Mouse (Mus musculus) urinary bladder, postnatal 25 days (tissue): Measurements from ENCODE around the gene Gm45618.
"Not testable (repeated sequence)": the region's sequence is repeated elsewhere in the genome, so short reads cannot be mapped to it uniquely, and the experiment has no call there.

ENCODE experiments used
- DNase-seq: peaks from one replicate; pipeline ENCODE4 v3.0.0; 2022; ENCODE audit warnings: low spot score

Gm45618 gene

GRCm38 (mm10) chr7:142120629-142121028 lies at the start of gene Gm45618:
Gene Gm45618 (minus strand): TSS chr7:142120729.
- not testable (repeated sequence) for DNase-seq

DNA sequence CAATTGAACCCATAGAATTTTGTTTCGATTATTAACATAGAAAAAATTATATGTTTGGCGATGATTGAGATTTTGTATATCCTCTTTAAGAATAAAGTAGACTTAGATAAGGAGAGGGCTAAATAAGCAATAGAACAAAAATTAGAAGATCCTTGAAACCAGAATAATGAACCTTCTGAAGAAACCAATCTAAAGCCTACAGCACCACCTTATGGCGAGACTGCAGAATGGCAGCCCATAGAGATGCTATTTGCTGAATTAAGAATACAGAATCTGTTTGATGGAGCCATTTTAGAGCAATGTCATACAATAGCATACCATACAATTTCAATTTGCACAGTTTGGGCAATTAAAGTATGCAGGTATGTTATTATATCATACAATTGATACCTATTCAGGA lies 49.3 kb upstream of the Gm45618 start:
- DNase-seq, result no peak

DNA sequence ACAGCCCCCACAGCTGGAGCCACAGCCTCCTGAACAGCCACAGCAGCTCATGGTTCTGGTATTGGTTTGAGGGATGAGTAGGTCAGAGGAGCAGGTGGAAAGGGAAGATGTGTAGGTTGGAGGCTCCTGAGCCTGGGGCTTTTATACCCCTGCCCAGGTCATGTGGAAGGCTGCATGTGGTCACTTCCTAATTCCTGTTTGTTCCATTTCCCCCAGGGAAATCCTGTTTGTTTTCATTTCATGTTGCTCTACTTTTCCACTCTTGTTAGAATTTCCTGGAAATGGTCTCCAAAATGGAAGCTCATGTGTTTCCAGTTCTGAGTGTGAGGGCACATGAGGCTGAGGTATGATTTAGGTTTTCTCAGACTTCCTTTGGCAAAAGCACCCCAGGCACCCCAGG lies 45.1 kb upstream of the Gm45618 start, which contains the start of gene Gm4553:
TSS of gene Gm4553 (minus strand) at position 101 of the 400 bp plus-strand sequence.
- DNase-seq, result not testable (repeated sequence)

GRCm38 (mm10) chr7:142159366-142159765 lies 38.8 kb upstream of the Gm45618 start:
- DNase-seq, result no peak

- DNase-seq, result not testable (repeated sequence)
These were observed 36.5 kb upstream of the Gm45618 start, which contains the start of gene Gm29735 for GRCm38 (mm10) chr7:142157013-142157412. Gene Gm29735 (minus strand): TSS chr7:142157113.

- DNase-seq, result no peak
These were observed 34.8 kb upstream of the Gm45618 start for GRCm38 (mm10) chr7:142155308-142155707.

- no peak for DNase-seq
These were observed 31.7 kb upstream of the Gm45618 start for GRCm38 (mm10) chr7:142152191-142152590.

- DNase-seq, result no peak
These were observed 28.1 kb upstream of the Gm45618 start for GRCm38 (mm10) chr7:142148633-142149032.

GRCm38 (mm10) chr7:142146033-142146432 lies 25.5 kb upstream of the Gm45618 start:
- DNase-seq, result peak; percentile 43

DNA sequence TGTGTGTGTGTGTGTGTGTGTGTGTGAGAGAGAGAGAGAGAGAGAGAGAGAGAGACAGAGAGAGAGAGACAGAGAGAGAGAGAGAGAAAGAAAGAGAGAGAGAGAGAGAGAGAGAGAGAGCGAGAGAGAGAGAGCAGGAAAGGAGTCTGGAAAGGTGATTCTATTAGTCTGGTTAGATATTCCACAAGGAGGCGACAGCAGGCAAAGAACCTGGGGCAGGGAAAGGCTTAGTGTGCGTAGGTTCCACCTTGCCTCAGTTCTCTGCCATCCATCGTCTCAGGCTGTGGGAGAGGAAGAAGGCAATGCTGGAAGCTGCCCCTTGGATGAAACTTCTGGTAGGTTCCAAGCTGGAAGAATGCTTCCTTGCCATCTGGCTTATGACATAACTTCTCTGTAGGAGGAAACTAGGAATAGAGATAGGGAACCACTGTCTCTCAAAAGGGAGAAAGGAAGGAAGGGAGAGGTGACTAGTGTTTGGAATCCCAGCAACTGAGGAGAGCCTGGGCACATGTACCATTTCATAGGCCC lies 24.9 kb upstream of the Gm45618 start:
- no peak for DNase-seq

DNA sequence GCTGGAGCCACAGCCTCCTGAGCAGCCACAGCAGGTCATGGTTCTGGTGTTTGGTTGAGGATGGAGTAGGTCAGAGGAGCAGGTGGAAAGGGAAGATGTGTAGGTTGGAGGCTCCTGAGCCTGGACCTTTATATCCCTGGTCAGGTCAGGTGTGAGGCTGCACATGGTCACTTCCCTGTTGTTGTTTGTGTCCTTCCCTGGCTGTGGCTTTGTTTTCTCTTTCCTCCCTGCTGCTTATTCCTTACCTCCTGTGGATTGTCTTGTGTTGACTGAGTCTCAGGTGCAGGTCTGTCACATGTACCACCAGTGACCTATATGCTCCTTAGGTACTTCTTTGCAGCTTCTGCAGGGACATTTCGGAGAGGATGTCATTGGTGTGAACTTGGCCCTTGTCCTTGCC lies 24.0 kb upstream of the Gm45618 start, which contains the start of gene Gm45337:
TSS of gene Gm45337 (minus strand) at position 101 of the 400 bp plus-strand sequence.
- no peak for DNase-seq

GRCm38 (mm10) chr7:142143506-142144010 lies 23.0 kb upstream of the Gm45618 start:
- not testable (repeated sequence) for DNase-seq

DNA sequence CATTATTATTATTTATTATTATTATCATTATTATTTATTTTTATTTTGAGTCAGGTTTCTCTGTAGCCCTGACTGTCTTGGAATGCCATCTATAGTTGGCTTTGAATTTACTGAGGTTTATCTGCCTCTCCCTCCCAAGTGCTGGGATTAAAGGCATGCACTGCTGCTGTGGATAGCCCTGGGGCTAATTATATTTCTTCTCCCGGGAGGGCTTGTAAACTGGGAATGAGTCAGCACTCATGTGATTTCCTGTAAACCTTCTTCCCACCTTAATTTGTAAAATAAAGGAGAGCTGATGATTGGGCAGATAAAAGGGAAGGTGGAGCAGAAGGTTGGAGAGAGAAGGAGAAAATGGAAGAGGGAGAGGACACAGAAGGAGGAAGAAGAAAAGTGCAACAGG lies 20.2 kb upstream of the Gm45618 start:
- no peak for DNase-seq

DNA sequence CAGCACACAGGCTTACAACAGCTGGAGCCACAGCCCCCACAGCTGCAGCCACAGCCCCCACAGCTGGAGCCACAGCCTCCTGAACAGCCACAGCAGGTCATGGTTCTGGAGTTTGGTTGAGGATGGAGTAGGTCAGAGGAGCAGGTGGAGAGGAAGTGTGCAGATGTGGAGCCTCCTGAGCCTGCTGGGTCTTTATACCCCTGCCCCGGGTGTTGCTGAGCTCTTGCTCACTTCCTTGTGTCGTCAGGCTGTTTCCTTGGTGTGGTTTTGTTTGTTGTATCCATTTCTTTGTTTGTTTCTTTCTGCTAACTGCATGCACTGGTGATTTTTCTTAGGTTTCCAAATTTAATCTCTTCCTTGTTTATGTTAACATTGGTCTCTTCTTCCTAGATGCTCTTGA lies 15.4 kb upstream of the Gm45618 start, which contains the start of gene Gm39115:
TSS of gene Gm39115 (minus strand) at position 101 of the 400 bp plus-strand sequence.
- not testable (repeated sequence) for DNase-seq

GRCm38 (mm10) chr7:142134206-142134995 lies 13.9 kb upstream of the Gm45618 start:
- no peak for DNase-seq

DNA sequence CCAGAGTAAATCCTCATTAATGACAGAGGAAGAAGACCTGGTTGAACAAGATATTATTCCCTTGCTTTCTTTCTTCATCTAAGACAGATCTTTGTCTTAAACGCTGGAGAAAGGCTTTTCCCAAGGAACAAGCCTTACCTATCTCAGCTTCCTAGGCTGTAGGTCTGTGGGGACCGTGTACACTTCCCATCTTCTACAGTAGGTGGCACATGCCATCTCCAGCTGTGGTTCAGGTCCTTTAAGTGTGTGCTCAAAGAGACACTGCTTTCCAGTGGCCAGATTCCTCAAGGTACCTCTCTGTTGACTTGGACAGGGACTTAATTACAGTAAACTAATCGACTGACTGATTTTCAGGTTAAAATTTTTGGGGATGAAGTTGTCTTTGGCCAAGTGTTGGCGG lies 8.3 kb upstream of the Gm45618 start:
- no peak for DNase-seq

DNA sequence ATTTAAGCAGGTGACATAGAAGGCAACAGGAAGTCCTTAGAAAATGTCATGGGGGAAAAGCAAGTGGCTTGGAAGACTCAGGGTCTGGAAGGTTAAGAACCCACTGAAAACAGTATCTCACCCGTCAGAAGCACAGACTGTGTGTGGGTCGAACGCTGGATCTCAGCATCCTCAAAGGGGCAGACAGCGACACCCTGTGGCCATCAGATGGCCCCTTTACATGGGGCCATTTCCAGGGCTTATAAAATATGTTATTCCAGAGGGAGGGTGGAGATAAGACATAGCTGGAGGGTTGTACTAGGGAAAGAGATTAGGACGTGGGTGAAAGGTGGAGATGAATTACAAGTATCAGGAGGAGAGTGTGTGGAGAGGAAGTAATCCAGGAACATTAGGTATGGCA lies 897 bp downstream of the Gm45618 start:
- DNase-seq, result no peak

DNA sequence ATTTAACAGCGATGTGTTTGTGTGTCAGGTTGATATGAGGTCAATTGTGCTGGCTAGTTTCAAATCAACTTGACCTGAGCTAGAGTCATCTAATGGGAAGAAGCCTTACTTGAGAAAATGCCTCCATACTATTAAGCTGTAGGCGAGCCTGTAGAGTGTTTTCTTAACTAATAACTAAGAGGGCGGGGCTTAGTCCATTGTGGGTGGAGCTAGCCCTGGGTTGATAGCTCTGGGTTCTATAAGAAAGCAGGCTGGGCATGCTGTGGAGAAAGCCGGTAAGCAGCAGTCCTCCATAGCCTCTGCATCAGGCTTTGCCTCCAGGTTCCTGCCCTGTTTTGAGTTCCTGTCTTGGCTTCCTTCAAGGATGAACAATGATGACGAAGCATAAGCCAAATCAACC lies 15.8 kb downstream of the Gm45618 start:
- no peak for DNase-seq

GRCm38 (mm10) chr7:142097776-142098175 lies 22.8 kb downstream of the Gm45618 start:
- DNase-seq, result peak; percentile 75

DNA sequence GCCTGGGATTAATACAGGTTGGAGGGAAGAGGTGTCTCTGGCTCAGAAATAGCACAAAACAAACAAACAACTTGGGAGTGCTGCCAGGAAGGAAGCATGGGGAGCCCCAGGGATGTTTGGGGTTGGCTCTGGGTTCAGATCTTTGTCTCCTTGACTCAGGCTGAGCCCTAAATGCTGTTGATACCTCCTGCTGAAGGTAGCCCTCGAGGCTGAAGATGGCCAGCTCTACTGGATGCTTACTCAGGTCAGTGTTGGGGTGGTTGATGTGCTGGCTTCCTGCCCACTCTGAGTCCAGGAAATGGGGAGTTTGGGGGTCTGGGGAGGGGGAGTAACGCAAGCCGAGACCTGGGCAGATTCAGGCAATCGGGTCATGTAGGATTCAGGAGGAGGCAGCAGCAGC lies 23.8 kb downstream of the Gm45618 start:
- DNase-seq, result no peak

- DNase-seq, result peak; percentile 83
These were observed 25.2 kb downstream of the Gm45618 start, which contains the start of gene Dusp8 for GRCm38 (mm10) chr7:142095183-142095931. Gene Dusp8 (minus strand): TSS chr7:142095843.
